Mouse (Mus musculus): ENCODE data around the gene Hyal1.

The Hyal1 gene

DNA sequence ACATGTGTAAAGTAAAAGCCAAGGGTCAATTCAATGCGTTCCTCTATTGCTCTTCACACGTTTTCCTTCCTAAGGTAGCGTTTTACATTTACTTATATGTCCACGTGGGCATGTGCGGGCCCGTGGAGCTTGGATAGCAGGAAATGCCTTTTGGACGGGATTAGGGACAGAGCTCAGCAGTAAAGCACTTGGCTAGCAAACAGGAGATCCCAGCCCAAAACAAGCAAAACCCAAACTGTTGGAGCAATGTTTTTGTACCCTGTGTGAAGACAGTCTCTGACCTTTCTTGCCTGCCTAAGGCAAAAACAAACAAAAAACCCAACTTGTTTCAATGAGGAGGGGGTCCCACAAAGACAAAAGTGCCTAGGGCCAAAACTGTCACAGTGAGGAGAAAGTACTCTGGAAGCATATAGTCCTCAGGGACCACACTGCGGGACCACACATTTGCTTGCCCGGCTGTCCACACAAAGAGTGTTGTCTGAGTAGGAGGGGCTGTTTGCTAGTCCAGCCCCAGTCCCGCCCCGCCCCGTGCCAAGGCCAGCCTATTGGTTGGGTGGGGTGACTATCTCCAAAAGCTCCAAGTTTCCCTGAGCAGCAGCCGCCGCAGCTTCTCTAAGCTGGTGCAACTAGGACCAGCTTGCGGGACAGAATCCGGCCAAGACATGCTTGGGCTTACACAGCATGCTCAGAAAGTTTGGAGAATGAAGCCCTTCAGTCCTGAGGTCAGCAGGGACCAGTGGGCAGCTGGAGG, at the start of gene Hyal1:
Gene Hyal1, plus strand, starts transcription at position 571 of the 751 bp plus-strand sequence.
- peak; percentile 91 for DNase-seq

- DNase-seq = peak; percentile 98
These were observed 42.8 kb upstream of the Hyal1 start, which contains the start of gene Tmem115 for GRCm38 (mm10) chr9:107533791-107534407. Gene Tmem115, plus strand, starts transcription at chr9:107533945.

- peak; percentile 41 for DNase-seq
These were observed 42.1 kb upstream of the Hyal1 start for GRCm38 (mm10) chr9:107534408-107535202.

GRCm38 (mm10) chr9:107538231-107538630, 38.5 kb upstream of the Hyal1 start:
- DNase-seq = no peak

GRCm38 (mm10) chr9:107538711-107539110, 38.0 kb upstream of the Hyal1 start:
- no peak for DNase-seq

GRCm38 (mm10) chr9:107539940-107540339, 36.8 kb upstream of the Hyal1 start:
- no peak for DNase-seq

DNA sequence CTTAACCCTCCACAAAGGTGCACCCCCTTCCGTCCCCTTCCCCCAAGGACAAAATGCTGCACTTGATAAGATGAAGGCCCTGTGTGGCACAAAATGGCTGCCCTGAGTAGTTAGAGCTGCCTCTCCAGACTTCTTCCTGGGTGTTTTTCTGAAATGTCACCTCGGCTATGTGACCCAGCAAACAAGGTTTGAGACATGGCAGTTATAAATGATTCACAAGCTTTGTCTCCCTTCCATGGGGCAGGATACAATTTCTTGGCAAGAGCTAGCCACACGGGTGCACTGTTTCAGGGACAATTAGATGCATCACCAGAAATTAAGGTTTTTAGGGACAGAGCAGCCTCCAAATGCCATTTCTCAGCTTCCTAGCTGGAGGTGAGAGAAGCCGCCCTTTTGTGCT, 36.3 kb upstream of the Hyal1 start:
- no peak for DNase-seq

GRCm38 (mm10) chr9:107541005-107541404, 35.7 kb upstream of the Hyal1 start:
- no peak for DNase-seq

GRCm38 (mm10) chr9:107541474-107542351, 35.0 kb upstream of the Hyal1 start, which contains the start of the genes Cyb561d2 and Nprl2:
Gene Cyb561d2, minus strand, starts transcription at chr9:107542193.
Gene Nprl2, plus strand, starts transcription at chr9:107542226.
- DNase-seq = peak; percentile 96

GRCm38 (mm10) chr9:107542352-107542686, 34.4 kb upstream of the Hyal1 start:
- DNase-seq = no peak

GRCm38 (mm10) chr9:107542721-107543120, 34.0 kb upstream of the Hyal1 start:
- no peak for DNase-seq

GRCm38 (mm10) chr9:107543299-107543698, 33.4 kb upstream of the Hyal1 start:
- DNase-seq = no peak

GRCm38 (mm10) chr9:107544196-107544700, 32.5 kb upstream of the Hyal1 start:
- DNase-seq = no peak

DNA sequence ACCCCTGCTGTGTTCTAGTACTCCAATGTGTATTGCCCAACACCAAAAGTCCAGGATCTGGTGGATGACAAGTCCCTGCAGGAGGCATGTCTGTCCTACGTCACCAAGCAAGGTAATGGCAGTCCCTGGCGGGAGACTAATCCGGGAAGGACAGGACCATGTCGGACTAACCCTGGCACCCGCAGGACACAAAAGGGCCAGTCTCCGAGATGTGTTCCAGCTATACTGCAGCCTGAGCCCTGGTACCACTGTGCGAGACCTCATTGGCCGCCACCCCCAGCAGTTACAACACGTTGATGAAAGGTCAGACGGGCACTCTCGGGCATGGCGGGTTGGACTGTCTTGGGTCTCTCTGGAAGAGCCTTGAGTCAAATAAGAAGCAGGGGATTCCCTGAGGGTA, 32.0 kb upstream of the Hyal1 start:
- DNase-seq = no peak

DNA sequence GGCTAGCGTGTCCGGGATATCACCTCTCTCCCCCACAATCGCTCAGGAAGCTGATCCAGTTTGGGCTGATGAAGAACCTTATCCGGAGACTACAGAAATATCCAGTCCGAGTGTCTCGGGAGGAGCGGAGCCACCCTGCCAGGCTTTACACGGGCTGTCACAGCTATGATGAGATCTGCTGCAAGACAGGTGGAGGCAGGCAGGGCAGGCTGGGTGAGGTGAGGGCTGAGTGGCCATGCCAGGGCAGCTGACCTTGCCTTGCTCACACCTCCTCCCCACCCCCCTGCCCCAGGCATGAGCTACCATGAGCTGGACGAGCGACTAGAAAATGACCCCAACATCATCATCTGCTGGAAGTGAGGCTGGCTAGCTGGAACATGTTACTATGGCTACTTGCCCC, 31.5 kb upstream of the Hyal1 start:
- no peak for DNase-seq

GRCm38 (mm10) chr9:107545602-107546001, 31.1 kb upstream of the Hyal1 start:
- DNase-seq = peak; percentile 77

DNA sequence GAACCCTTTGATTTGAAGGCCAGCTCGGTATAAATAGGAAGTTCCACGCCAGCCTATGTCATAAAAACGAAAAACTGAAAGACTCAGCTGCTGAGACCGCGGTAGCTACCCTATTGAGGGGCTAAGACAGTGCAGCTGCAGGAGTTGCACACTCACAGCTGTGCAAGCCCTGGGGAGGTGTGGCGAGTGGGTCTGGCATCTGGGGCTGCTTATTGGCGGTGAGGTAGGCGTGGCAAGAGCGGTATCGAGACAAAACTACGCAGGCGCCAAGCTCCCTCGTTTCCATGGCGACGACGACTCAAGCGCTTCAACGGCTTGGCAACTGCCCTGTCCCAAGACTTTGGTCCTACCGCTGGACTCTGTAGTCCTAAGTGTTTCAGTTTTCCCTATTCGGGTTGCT, 29.7 kb upstream of the Hyal1 start, which contains the start of gene Zmynd10:
Gene Zmynd10, plus strand, starts transcription at position 273 of the 400 bp plus-strand sequence.
- peak; percentile 96 for DNase-seq

- no peak for DNase-seq
These were observed 28.8 kb upstream of the Hyal1 start for GRCm38 (mm10) chr9:107547957-107548356.

DNA sequence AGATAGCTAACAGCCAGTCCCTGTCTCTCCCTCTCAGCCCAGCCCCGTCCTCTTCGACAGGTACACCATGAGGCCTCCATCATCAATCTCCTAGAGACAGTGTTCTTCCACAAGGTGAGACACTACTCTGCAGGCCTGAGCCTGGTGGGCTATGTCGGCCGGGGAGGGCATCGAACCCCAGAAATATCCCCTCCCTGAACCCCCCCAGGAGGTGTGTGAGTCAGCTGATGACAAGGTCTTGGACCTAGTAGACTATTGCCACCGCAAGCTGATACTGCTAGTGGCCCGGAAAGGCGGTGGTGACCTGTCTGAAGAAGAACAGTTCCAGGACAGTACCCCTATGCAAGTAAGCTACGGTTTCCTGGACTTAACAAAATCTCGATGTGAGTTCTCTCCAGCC, 27.9 kb upstream of the Hyal1 start:
- no peak for DNase-seq

DNA sequence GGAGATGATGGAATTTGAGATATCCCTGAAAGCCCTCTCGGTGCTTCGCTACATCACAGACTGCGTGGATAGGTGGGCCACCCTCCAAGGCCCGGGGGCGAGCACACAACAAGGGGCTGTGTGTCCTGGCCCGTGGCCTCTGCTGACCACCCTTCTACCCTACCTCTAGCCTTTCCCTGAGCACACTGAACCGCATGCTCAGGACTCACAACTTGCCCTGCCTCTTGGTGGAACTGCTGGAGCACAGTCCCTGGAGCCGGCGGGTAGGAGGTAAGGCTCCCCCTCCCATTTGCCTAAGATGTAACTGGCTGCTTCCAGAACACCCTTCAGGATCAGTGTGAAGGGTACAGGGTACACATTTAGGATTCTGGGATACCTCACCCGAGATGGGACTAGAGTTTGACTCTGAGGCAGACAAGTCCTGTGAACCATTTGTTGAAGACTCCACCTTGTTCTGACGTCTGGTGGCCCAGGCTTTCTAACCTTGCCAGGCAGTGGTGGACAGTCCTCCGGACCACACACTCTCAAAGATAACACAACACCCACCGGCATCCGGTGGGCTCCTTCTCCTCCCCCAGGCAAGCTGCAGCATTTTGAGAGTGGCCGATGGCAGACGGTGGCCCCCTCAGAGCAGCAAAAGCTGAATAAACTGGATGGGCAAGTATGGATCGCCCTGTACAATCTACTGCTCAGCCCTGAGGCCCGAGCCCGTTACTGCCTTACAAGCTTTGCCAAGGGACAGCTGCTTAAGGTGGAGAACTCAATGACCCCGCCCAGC, 27.2 kb upstream of the Hyal1 start:
- DNase-seq = no peak

DNA sequence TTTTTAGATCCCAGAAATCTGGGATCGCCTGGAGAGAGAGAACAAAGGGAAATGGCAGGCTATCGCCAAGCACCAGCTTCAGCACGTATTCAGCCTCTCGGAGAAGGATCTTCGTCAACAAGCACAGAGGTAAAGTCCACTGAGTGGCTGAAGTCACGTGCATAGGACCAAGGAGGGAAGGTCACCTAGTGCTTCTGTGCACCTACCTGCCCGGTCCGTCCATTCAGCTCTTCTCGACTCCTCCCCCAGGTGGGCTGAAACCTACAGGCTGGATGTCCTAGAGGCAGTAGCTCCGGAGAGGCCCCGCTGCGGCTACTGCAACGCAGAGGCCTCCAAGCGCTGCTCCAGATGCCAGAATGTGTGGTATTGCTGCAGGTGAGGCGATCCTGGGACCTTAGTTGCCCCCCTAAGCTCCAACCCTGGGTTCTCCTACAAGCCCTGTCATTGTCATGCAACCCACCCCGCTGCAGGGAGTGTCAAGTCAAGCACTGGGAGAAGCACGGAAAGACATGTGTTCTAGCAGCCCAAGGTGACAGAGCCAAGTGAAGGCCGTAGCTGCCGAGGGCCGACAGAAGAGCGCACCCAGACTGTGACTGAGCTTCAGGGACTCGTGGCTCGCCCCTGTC, 26.1 kb upstream of the Hyal1 start:
- DNase-seq = no peak

Measured in embryo, embryonic 11 days (tissue).